Mouse (Mus musculus) heart, embryonic 12.5 days (tissue): ENCODE measurements around the gene Pink1. TPM values are rescaled to one million over a fixed set of nuclear protein-coding genes. Genes with fewer than 3 reads are reported as not detected.
"Not testable (repeated sequence)": the region's sequence is repeated elsewhere in the genome, so short reads cannot be mapped to it uniquely, and the experiment has no call there.

Experiments used
- ATAC-seq: fragments of 200-750 bp; cut with Nextera tagmentation; 2 replicates; pipeline ENCODE4 v1.8.0; 2017; ENCODE audit warnings: moderate TSS enrichment, moderate library complexity; ENCODE audit not compliant: insufficient number of reproducible peaks, low FRiP score
- H3K27ac ChIP-seq: fragments of 300-500 bp; sonication (generic); 2 replicates; pipeline ENCODE4 v1.5.1; 2016; ENCODE audit warnings: mild to moderate bottlenecking, moderate library complexity; ENCODE audit not compliant: poor library complexity, severe bottlenecking
- H3K27me3 ChIP-seq: fragments of 300-500 bp; sonication (generic); replicated peaks from 2 replicates; pipeline ENCODE4 v1.6.1; 2016; ENCODE audit warnings: mild to moderate bottlenecking, moderate library complexity
- H3K36me3 ChIP-seq: fragments of 300-500 bp; sonication (generic); 2 replicates; pipeline ENCODE4 v1.6.1; 2016; ENCODE audit warnings: mild to moderate bottlenecking, moderate library complexity
- H3K4me1 ChIP-seq: fragments of 300-500 bp; sonication (generic); replicated peaks from 2 replicates; pipeline ENCODE4 v1.6.1; 2016; ENCODE audit warnings: mild to moderate bottlenecking
- H3K4me2 ChIP-seq: fragments of 300-500 bp; sonication (generic); 2 replicates; pipeline ENCODE4 v1.6.1; 2016; ENCODE audit warnings: mild to moderate bottlenecking, moderate library complexity
- H3K4me3 ChIP-seq: fragments of 300-500 bp; sonication (generic); 2 replicates; pipeline ENCODE4 v1.5.1; 2016; ENCODE audit warnings: mild to moderate bottlenecking
- H3K9ac ChIP-seq: fragments of 300-500 bp; sonication (generic); 2 replicates; pipeline ENCODE4 v1.6.1; 2016; ENCODE audit warnings: mild to moderate bottlenecking, moderate library complexity
- H3K9me3 ChIP-seq: fragments of 300-500 bp; sonication (generic); replicated peaks from 2 replicates; pipeline ENCODE4 v1.6.1; 2016; ENCODE audit warnings: mild to moderate bottlenecking, moderate library complexity
- WGBS: fragments of 180-500 bp; shearing (Covaris S2); methylation state at CpG from one replicate; pipeline ENCODE4 v1.1.7; 2016; 5-methylcytosine and 5-hydroxymethylcytosine counted together
- polyA plus RNA-seq: library from polyadenylated mRNA; unstranded; fragments of >200 nt; fragmentation: Nextera tagmentation; extraction: Ambion mirVana; gene quantifications from 2 replicates; pipeline ENCODE4 v1.2.1, GENCODE M21; 2016

Gene Pink1
- polyA plus RNA-seq, 1 experiment from 2014 or later: 72.6 TPM

DNA sequence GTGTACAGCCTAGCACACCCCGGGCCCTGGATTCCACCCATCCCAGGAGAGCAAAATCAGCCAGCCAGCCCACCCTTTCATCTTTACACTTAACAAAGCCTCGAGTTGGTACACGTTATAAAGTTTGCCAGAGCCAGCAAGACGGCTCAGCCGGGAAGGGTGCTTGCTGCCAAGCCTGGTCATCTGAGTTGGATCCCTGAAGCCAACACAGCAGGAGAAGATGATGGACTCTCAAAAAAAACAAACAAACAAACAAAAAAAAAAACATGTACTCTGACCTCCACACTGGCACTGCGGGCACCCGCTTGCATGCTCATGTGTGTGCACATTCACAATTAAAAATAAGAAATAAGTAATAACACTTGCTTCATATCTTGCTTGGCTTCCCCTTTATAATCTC is 15.9 kb upstream of the Pink1 start:
- WGBS: 77% methylated on average over 7 of the region's 7 CpGs
- Histone ChIP-seq H3K4me1 (peaks cover 26% of the 10 kb centered on the region), H3K4me2 (no peak overlapping the region), H3K9ac (no peak overlapping the region), H3K9me3 (no peaks in the 10 kb centered on the region), H3K36me3 (no peaks in the 10 kb centered on the region), H3K27ac (no peak overlapping the region; the same call in 1 of the 2 replicates), H3K4me3 (no peak overlapping the region), H3K27me3 (no peaks in the 10 kb centered on the region)
- ATAC-seq: no peak

DNA sequence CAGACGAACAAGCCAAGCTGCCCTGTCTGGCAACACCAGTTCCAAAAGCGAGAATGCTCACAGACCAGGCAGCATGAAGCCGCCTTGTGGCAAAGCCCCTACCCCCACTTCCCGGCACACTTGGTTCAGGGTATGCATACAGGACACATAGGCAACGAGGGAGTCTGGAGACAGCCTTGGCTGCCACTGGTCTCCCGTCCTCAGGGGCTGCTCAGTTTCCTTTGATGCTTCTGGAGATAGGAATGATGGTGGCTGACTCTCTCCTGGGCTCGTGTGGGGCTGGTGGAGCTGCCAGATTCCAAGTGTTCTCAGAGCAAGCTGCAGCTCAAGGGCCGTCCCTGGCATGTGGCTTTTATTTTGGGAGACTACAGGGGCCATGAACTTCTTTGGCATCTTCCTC is 15.3 kb upstream of the Pink1 start:
- no peak overlapping the region for H3K4me3 ChIP-seq
- H3K4me2 ChIP-seq: no peak overlapping the region
- H3K27ac ChIP-seq: no peak overlapping the region
- 48% methylated on average over 8 of the region's 8 CpGs for WGBS
- no peak for ATAC-seq
- H3K9me3 ChIP-seq: no peaks in the 10 kb centered on the region
- no peak overlapping the region for H3K9ac ChIP-seq
- H3K4me1 ChIP-seq: peaks cover 26% of the 10 kb centered on the region
- no peaks in the 10 kb centered on the region for H3K27me3 ChIP-seq
- H3K36me3 ChIP-seq: no peaks in the 10 kb centered on the region

DNA sequence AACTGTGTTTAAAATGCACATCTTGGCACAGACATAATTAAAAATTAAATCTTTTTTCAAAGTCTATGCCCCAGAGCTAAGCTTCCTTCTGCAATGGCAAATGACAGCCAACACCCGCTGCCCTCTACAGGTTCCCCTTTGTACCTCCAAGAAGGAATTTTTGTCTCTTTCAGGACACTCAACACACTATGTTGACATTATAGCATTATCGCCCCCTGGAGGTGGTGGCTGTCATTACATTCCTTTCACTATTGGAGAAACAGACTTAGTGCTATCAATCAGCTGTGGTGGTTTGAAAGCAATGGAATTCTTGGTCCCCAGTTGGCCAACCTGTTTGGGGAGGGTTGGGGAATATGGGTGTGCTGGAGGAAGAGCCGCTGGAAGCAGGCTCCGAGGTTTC is 13.9 kb upstream of the Pink1 start:
- ATAC-seq: no peak
- peaks cover 26% of the 10 kb centered on the region for H3K4me1 ChIP-seq
- no peak overlapping the region for H3K9ac ChIP-seq
- no peak overlapping the region for H3K4me2 ChIP-seq
- H3K4me3 ChIP-seq: no peak overlapping the region
- H3K36me3 ChIP-seq: no peaks in the 10 kb centered on the region
- no peaks in the 10 kb centered on the region for H3K27me3 ChIP-seq
- H3K9me3 ChIP-seq: no peaks in the 10 kb centered on the region
- H3K27ac ChIP-seq: no peak overlapping the region
- 39% methylated on average over 4 of the region's 4 CpGs for WGBS

DNA sequence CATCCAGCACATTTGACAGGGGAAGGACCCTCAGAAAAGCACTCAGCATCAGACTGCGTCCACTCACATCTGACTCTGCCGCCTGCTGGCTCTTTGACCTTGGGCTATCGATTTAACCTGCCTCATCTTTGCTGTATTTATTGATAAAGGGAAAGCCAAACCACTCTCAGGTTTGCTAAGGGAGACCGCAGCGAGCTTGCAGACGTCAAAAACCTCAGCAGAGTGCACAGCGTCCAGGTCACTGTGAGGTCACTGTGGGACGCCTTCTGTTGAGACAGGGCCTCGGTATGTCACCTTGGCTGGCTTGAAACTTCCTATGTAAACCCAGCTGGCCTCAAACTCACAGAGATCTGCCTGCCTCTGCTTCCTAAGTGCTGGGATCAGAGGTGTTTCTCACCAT is 11.2 kb upstream of the Pink1 start:
- no peak for ATAC-seq

DNA sequence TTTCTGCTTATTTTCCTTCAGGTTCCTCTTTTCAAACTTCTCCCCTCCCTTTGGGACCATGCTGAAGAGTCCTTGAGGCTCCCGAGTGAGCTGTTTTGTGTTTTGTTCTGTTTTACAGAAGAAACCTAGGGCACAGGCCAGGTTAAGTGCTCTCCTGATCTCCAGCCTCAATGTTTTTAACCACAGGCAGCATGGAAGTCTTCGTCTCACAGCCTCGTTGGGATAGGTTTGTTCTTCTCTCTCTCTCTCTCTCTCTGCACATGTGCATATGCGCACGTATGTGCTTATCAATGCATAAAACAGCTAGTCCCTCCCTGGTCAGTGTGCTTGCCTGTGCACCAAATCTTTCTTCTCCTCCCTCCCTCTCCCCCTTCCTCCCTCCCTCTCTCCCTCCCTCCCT is 10.8 kb upstream of the Pink1 start:
- Histone ChIP-seq H3K9ac (no peak overlapping the region; the same call in 1 of the 2 replicates), H3K27ac (no peak overlapping the region), H3K4me2 (no peak overlapping the region), H3K9me3 (no peaks in the 10 kb centered on the region), H3K4me3 (no peak overlapping the region), H3K36me3 (no peaks in the 10 kb centered on the region), H3K4me1 (peaks cover 12% of the 10 kb centered on the region; the same call in 1 of the 2 replicates), H3K27me3 (0 out of 2 replicates have a peak, but pooled peaks cover 2% of the 10 kb centered on the region)
- 60% methylated on average over 5 of the region's 5 CpGs for WGBS
- ATAC-seq: no peak

More for the DNA sequence above, 11.2 kb upstream of the Pink1 start:
- peaks cover 12% of the 10 kb centered on the region; the same call in 1 of the 2 replicates for H3K4me1 ChIP-seq
- no peak overlapping the region; the same call in 1 of the 2 replicates for H3K9ac ChIP-seq
- no peak overlapping the region for H3K27ac ChIP-seq
- H3K4me2 ChIP-seq: no peak overlapping the region
- no peaks in the 10 kb centered on the region for H3K36me3 ChIP-seq
- H3K27me3 ChIP-seq: no peaks in the 10 kb centered on the region
- no peak overlapping the region for H3K4me3 ChIP-seq
- WGBS: 68% methylated on average over 9 of the region's 9 CpGs
- H3K9me3 ChIP-seq: no peaks in the 10 kb centered on the region

DNA sequence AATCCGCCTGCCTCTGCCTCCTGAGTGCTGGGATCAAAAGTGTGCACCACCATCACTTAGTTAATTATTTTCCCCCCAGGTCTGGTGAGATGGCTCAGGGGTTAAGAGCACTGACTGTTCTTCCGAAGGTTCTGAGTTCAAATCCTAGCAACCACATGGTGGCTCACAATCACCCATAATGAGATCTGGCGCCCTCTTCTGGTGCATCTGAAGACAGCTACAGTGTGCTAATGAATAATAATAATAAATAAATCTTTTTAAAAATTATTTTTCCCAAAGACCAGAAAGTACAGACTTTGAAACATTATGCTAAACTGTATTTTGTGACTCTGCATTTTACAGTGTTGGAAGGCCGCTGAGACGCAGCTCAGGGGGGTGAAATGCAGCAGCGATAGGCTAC is 9.5 kb upstream of the Pink1 start:
- Histone ChIP-seq H3K36me3 (no peaks in the 10 kb centered on the region), H3K27ac (no peak overlapping the region), H3K9ac (no peak overlapping the region), H3K4me2 (no peak overlapping the region), H3K4me1 (peaks cover 4% of the 10 kb centered on the region; the same call in 1 of the 2 replicates), H3K9me3 (no peaks in the 10 kb centered on the region), H3K27me3 (peaks cover 13% of the 10 kb centered on the region; the same call in 1 of the 2 replicates), H3K4me3 (no peak overlapping the region)
- no peak for ATAC-seq
- 82% methylated on average over 6 of the region's 6 CpGs for WGBS

DNA sequence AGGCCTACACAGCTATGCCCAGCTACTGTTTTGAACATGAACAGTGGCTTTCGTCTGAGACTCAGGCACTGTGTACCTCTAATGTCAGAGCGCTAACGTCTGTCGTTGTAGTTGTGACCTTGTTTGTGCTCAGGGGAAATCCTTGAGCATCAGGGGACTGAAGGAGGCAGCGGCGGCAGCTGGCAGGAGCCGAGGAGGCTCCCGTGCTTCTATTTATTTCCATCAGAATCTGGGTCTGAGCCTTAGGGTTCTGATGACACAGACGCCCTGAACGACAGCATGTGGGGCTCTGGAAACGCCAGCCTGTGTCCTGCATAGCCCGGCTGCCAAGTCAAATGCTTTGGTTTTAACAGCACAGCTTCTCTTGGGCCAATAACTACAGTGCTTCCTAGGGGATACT is 8.9 kb upstream of the Pink1 start:
- Histone ChIP-seq H3K4me1 (0 out of 2 replicates have a peak, but pooled peaks cover 4% of the 10 kb centered on the region), H3K4me2 (no peak overlapping the region), H3K9me3 (no peaks in the 10 kb centered on the region), H3K27ac (no peak overlapping the region), H3K36me3 (no peaks in the 10 kb centered on the region), H3K27me3 (peaks cover 13% of the 10 kb centered on the region; the same call in 1 of the 2 replicates), H3K9ac (no peak overlapping the region), H3K4me3 (no peak overlapping the region)
- ATAC-seq: no peak
- WGBS: 71% methylated on average over 12 of the region's 12 CpGs

DNA sequence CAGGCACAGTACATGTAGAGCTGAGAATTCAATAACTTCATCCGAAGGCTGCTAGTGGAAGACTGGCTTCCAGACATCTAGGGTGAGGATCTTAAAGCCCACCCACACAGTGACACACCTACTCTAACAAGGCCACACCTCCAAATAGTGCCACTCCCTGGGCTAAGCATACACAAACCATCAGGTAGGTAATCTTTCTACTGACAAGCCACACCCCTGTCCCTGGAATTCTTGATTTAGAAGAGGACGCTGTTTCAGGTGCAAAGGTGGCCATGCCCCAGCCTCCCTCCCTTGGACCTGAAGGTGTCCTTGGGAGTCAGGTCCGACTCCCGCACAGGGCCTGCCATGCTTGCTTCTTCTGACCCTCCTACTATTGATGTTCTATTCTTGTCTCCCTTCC is 7.0 kb upstream of the Pink1 start:
- 0 out of 2 replicates have a peak, but pooled peaks cover 6% of the 10 kb centered on the region for H3K4me1 ChIP-seq
- no peaks in the 10 kb centered on the region for H3K9me3 ChIP-seq
- no peak overlapping the region for H3K27ac ChIP-seq
- no peak overlapping the region for H3K9ac ChIP-seq
- WGBS: 67% methylated on average over 4 of the region's 4 CpGs
- no peak overlapping the region for H3K4me3 ChIP-seq
- no peak overlapping the region for H3K4me2 ChIP-seq
- no peak for ATAC-seq
- no peaks in the 10 kb centered on the region for H3K36me3 ChIP-seq
- peaks cover 19% of the 10 kb centered on the region; the same call in 1 of the 2 replicates for H3K27me3 ChIP-seq

DNA sequence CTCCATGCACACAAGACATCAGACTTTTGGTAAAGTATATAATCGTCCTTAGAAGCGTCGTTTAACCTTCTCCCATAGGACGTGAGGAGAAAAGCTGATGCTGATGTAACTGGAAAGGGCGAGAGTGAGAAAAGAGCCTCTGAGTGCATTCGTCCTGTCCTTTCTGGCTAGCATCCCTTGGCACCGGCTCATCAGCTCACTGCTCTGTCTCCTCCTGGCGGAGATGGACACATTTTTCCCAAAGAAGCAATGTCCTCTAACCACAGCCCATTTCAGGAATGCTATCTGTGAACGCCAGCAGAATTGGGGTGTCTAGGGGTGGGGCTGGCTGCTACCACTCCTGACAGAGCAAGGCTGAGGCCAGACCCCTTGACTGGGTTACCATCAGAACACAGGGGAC is 5.5 kb upstream of the Pink1 start:
- Histone ChIP-seq H3K4me2 (no peak overlapping the region), H3K27me3 (peaks cover 19% of the 10 kb centered on the region; the same call in 1 of the 2 replicates), H3K9ac (no peak overlapping the region), H3K36me3 (no peaks in the 10 kb centered on the region), H3K9me3 (no peaks in the 10 kb centered on the region), H3K4me3 (no peak overlapping the region), H3K27ac (no peak overlapping the region), H3K4me1 (peaks cover 7% of the 10 kb centered on the region; the same call in 1 of the 2 replicates)
- no peak for ATAC-seq
- 76% methylated on average over 9 of the region's 9 CpGs for WGBS

DNA sequence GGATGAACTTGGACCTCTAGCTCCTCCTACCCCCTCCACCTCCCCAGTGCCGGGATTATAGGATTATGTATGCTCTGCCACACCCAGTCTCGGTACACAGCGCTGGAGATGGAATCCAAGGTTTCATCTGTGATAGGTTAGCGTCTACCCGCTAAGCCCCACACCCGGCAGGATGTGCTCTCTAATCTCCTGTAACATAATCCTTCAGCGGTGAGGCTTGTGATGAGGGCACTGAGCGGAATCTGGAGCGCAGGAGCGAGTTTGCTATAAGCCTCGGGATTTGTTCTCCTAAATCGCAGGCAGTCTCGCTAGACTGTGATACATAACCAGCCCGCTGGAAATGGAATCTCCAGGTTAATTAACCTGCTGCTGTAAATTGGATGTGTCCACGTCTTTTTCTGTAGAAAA is 4.2 kb upstream of the Pink1 start:
- no peaks in the 10 kb centered on the region for H3K9me3 ChIP-seq
- peak overlapping the region; percentile 17; the same call in 1 of the 2 replicates for H3K4me2 ChIP-seq
- H3K36me3 ChIP-seq: no peaks in the 10 kb centered on the region
- H3K4me1 ChIP-seq: peaks cover 13% of the 10 kb centered on the region
- H3K4me3 ChIP-seq: no peak overlapping the region
- ATAC-seq: no peak
- no peak overlapping the region for H3K27ac ChIP-seq
- H3K27me3 ChIP-seq: peaks cover 19% of the 10 kb centered on the region; the same call in 1 of the 2 replicates
- WGBS: 13% methylated on average over 15 of the region's 15 CpGs
- no peak overlapping the region for H3K9ac ChIP-seq

DNA sequence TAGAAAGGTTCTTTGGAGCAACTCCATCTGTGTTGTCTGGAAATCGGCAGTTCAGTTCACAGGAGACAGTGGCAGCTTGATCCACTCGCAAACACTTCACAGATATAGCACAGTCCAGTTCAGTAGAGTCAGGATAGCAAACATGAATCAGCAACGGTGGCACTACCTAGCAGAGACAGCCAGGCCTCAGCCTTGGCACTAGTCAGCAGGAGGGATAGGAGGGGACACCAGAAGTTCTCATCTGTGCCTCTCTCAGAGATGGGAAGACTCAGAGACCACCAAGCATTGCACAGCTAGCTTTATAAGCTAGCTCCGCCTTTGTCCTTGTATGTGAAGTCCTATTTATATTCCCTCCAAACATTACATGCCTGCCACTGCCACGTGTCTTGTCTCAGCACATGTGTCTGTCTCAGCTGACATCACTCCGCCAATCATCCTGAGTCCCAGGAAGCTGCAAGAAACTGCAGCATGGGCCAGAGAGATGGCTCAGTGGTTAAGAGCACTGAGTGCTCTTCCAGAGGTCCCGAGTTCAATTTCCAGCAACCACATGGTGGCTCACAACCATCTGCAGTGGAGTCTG is 1.9 kb upstream of the Pink1 start:
- 73% methylated on average over 7 of the region's 7 CpGs for whole genome bisulfite sequencing
- Histone ChIP-seq H3K4me3 (peak overlapping the region; percentile 35), H3K4me1 (peaks cover 24% of the 10 kb centered on the region), H3K9ac (peak overlapping the region; percentile 47; the same call in 1 of the 2 replicates), H3K27me3 (peaks cover 19% of the 10 kb centered on the region; the same call in 1 of the 2 replicates), H3K36me3 (no peaks in the 10 kb centered on the region), H3K27ac (no peak overlapping the region; the same call in 1 of the 2 replicates), H3K9me3 (no peaks in the 10 kb centered on the region), H3K4me2 (peak overlapping the region; percentile 53)
- ATAC-seq: no peak

DNA sequence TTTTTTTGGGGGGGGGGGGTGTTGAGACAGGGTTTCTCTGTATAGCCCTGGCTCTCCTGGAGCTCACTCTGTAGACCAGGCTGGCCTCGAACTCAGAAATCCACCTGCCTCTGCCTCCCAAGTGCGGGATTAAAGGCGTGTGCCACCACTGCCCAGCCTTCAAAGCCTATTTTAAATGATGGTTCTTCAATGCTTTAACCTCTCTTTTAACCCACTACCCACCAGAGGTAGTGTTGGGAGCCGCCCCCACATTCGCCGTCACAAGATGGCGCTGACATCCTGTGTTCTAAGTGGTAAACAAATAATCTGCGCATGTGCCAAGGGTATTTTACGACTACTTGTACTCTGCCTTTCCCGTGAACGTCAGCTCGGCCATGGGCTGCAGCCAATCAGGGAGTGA is 1.0 kb upstream of the Pink1 start:
- not testable (repeated sequence) for H3K9ac ChIP-seq, H3K27ac ChIP-seq, H3K4me3 ChIP-seq, H3K9me3 ChIP-seq, ATAC-seq, H3K4me2 ChIP-seq, H3K36me3 ChIP-seq
- WGBS: 52% methylated on average over 9 of the region's 12 CpGs
- peaks cover 31% of the 10 kb centered on the region for H3K4me1 ChIP-seq
- peaks cover 19% of the 10 kb centered on the region; the same call in 1 of the 2 replicates for H3K27me3 ChIP-seq
